Mouse (Mus musculus) brain, embryonic 14.5 days (tissue): ENCODE measurements around the gene Smim24.

ENCODE experiments used
- CTCF ChIP-seq: fragments of 200-500 bp; IDR thresholded peaks from 2 replicates; pipeline ENCODE4 v1.5.1; 2012; ENCODE audit warnings: inconsistent platforms, mild to moderate bottlenecking, moderate library complexity, borderline replicate concordance; ENCODE audit not compliant: insufficient read depth, insufficient read length; ENCODE audit errors: extremely low read depth
- POLR2A ChIP-seq: fragments of 200-500 bp; IDR thresholded peaks from 2 replicates; pipeline ENCODE4 v1.6.1; 2012; ENCODE audit warnings: mild to moderate bottlenecking, inconsistent platforms, borderline replicate concordance; ENCODE audit not compliant: poor library complexity, insufficient read depth, insufficient read length, severe bottlenecking; ENCODE audit errors: extremely low read depth

GRCm38 (mm10) chr10:81389373-81389772, 3.5 kb upstream of the Smim24 start:
- TF ChIP-seq CTCF (no peak), POLR2A (no peak)
